Mouse (Mus musculus) embryonic facial prominence, embryonic 11.5 days (tissue): Measurements from ENCODE around the gene Rnf41. TPM values are rescaled to one million over a fixed set of nuclear protein-coding genes. Genes with fewer than 3 reads are reported as not detected.

Source experiments
- ATAC-seq: fragments of 200-750 bp; cut with Nextera tagmentation; replicated peaks from 2 replicates; pipeline ENCODE4 v1.8.0; 2017; ENCODE audit warnings: low read depth; ENCODE audit not compliant: insufficient number of reproducible peaks, low FRiP score, low TSS enrichment
- DNase-seq: peaks from one replicate; pipeline ENCODE4 v3.0.0-alpha.2; 2015; ENCODE audit warnings: low spot score
- H3K27ac ChIP-seq: fragments of 300-500 bp; sonication (generic); replicated peaks from 2 replicates; pipeline ENCODE4 v1.5.1; 2014; ENCODE audit warnings: mild to moderate bottlenecking, low read depth, low read length, control low read depth
- H3K27me3 ChIP-seq: fragments of 300-500 bp; sonication (generic); 2 replicates; pipeline ENCODE4 v1.6.1; 2014; ENCODE audit warnings: mild to moderate bottlenecking, low read length, moderate library complexity, mixed read lengths; ENCODE audit not compliant: control insufficient read depth, insufficient read depth
- H3K36me3 ChIP-seq: fragments of 300-500 bp; sonication (generic); replicated peaks from 2 replicates; pipeline ENCODE4 v1.6.1; 2014; ENCODE audit warnings: low read depth, mild to moderate bottlenecking, low read length, moderate library complexity, mixed read lengths; ENCODE audit not compliant: control insufficient read depth, insufficient read depth
- H3K4me1 ChIP-seq: fragments of 300-500 bp; sonication (generic); 2 replicates; pipeline ENCODE4 v1.6.1; 2014; ENCODE audit warnings: low read length, mixed read lengths; ENCODE audit not compliant: control insufficient read depth, insufficient read depth
- H3K4me2 ChIP-seq: fragments of 300-500 bp; sonication (generic); 2 replicates; pipeline ENCODE4 v1.6.1; 2014; ENCODE audit warnings: low read depth, mild to moderate bottlenecking, control low read depth, low read length, moderate library complexity
- H3K4me3 ChIP-seq: fragments of 300-500 bp; sonication (generic); 2 replicates; pipeline ENCODE4 v1.5.1; 2014; ENCODE audit warnings: low read depth, low read length, control low read depth
- H3K9ac ChIP-seq: fragments of 300-500 bp; sonication (generic); replicated peaks from 2 replicates; pipeline ENCODE4 v1.6.1; 2014; ENCODE audit warnings: mild to moderate bottlenecking, control low read depth, low read length
- H3K9me3 ChIP-seq: fragments of 300-500 bp; sonication (generic); replicated peaks from 2 replicates; pipeline ENCODE4 v1.6.1; 2016; ENCODE audit warnings: mild to moderate bottlenecking, low read length, inconsistent platforms, mixed read lengths; ENCODE audit not compliant: control insufficient read depth
- WGBS: fragments of 180-500 bp; shearing (Covaris S2); extraction: QIAGEN DNeasy Blood & Tissue Kit; methylation state at CpG from one replicate; pipeline ENCODE4 v1.1.7; 2014; 5-methylcytosine and 5-hydroxymethylcytosine counted together
- polyA plus RNA-seq: library from polyadenylated mRNA; unstranded; fragments of >200 nt; fragmentation: Nextera tagmentation; extraction: Ambion mirVana; gene quantifications from 2 replicates; pipeline ENCODE4 v1.2.1, GENCODE M21; 2014

Rnf41 gene
- polyA plus RNA-seq, 1 experiment from 2014 or later: 36.4 TPM

DNA sequence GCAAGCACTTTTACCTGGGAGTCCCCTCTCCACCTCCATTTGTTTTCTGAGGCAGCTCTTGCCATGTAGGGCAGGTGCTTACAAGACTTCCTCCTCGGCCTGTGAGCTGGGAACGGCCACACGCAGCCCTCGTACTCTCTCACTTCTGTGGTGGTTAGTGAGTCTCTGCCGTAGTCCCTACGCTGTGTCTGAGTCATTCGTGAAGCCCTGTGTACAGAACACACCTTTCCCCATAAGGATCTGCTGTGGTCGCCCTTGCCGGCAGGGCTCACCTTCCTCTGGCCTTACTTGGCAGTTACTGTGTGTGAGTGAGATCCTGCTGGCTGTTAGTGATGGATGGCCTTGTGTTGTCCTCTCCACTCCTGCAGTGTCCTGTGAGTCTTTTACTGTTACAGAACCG is 23.2 kb downstream of the Rnf41 start:
- 91% methylated on average over 10 of the region's 10 CpGs for WGBS
- Histone ChIP-seq H3K4me1 (no peaks in the 10 kb centered on the region), H3K36me3 (peaks cover 13% of the 10 kb centered on the region), H3K4me2 (no peak overlapping the region), H3K27me3 (no peaks in the 10 kb centered on the region), H3K9ac (no peak overlapping the region), H3K4me3 (no peak overlapping the region), H3K9me3 (no peaks in the 10 kb centered on the region), H3K27ac (no peak overlapping the region)
- no peak for ATAC-seq
- no peak for DNase-seq

DNA sequence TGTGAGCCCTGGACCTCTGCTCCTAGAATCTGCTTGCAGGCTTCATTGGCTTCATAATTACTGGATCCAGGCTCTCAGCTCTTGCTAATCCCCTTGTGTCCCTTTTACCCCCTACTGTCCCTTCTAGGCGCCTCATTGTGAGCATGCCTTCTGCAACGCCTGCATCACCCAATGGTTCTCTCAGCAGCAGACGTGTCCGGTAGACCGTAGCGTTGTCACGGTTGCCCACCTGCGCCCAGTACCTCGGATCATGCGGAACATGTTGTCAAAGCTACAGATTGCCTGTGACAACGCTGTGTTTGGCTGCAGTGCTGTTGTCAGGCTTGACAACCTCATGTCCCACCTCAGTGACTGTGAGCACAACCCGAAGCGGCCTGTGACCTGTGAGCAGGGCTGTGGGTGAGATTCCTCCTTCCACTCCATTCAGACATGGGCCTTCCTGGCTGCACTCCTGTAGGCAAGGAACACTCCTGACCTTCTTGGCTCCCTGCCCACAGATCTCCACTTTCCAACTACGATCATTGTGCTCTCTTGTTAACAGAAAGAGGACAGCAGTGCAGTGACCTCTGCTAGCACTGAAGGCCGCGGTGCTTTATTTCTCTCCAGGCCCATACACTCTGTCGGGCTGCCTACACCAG is 23.8 kb downstream of the Rnf41 start:
- ATAC-seq: no peak
- Histone ChIP-seq H3K4me1 (no peaks in the 10 kb centered on the region), H3K27ac (no peak overlapping the region), H3K36me3 (peaks cover 13% of the 10 kb centered on the region), H3K9me3 (no peaks in the 10 kb centered on the region), H3K27me3 (no peaks in the 10 kb centered on the region), H3K4me3 (no peak overlapping the region), H3K4me2 (no peak overlapping the region), H3K9ac (no peak overlapping the region)
- whole genome bisulfite sequencing: 89% methylated on average over 17 of the region's 17 CpGs
- no peak for DNase-seq

DNA sequence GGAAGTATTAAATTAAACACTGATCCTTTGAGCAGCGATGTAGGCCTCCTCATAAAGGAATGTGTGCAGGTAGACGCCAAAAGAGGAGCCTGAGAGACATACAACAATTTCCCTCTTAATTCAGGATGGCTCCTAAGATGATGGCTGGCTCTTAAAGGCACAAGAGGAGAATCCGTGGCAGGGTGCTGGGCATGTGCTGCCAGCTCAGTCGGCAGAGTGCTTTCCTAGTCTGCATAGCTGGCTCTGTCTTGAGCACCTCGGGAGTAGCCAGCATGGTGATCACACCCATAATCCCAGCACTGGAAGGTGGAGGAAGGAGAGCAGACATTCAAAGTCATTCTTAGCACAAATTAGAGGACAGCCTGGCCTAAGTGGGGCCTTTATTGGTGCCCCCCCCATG is 24.4 kb downstream of the Rnf41 start:
- Histone ChIP-seq H3K27me3 (no peaks in the 10 kb centered on the region), H3K4me3 (no peak overlapping the region), H3K27ac (no peak overlapping the region), H3K9me3 (no peaks in the 10 kb centered on the region), H3K36me3 (peaks cover 13% of the 10 kb centered on the region), H3K4me1 (no peaks in the 10 kb centered on the region), H3K9ac (no peak overlapping the region), H3K4me2 (no peak overlapping the region)
- no peak for ATAC-seq
- 87% methylated on average over 5 of the region's 5 CpGs for WGBS
- DNase-seq: no peak

DNA sequence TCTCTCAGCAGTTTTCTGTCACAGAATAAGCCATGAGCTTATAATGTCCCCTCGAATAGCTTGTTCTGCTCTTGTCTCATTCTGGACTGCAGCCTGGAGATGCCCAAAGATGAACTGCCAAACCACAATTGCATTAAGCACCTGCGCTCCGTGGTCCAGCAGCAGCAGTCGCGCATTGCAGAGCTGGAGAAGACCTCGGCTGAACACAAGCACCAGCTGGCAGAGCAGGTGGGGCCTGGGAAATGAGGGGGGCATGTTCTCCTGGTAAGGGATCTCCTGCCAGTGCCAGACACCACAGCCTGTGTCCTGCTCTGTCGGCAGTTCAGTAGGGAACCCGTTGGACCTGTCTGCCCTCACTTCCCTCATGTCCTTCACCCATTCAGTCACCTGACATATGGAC is 24.9 kb downstream of the Rnf41 start:
- no peaks in the 10 kb centered on the region for H3K27me3 ChIP-seq
- no peak overlapping the region for H3K4me3 ChIP-seq
- H3K27ac ChIP-seq: no peak overlapping the region
- no peaks in the 10 kb centered on the region for H3K4me1 ChIP-seq
- 90% methylated on average over 8 of the region's 8 CpGs for WGBS
- ATAC-seq: no peak
- peaks cover 13% of the 10 kb centered on the region for H3K36me3 ChIP-seq
- no peak overlapping the region for H3K9ac ChIP-seq
- DNase-seq: no peak
- no peaks in the 10 kb centered on the region for H3K9me3 ChIP-seq
- H3K4me2 ChIP-seq: no peak overlapping the region

DNA sequence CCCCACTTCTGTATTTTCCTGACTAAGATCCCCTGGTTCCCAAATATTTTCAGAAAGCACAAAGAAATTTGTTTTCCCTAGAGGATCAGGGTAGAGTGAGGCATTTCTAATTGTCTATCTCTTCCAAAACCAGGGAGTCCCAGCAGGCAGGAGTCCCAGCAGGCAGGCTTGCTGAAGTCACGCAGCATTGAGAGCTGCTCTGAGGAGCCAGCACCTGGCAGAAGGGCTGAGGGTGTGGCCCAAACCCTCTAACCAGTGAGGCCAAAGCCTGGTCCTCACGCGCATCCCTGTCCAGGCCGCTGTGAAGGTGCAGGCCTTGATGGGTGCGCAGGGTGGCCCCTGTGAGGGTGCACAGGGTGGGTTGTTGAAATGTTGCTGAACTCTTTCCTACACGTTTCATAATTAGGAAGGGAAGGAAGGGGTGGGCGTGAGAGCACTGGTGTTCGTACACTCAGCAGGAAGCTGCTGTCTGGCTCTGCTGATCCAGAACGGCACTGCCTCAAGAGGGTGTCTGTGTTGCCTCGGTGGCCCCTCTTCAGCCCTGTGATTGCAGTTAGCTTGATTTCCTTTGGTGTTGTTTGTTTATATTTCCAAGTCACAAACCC is 27.3 kb downstream of the Rnf41 start:
- no peak overlapping the region for H3K4me3 ChIP-seq
- 81% methylated on average over 10 of the region's 10 CpGs for WGBS
- H3K9ac ChIP-seq: no peak overlapping the region
- H3K36me3 ChIP-seq: peaks cover 13% of the 10 kb centered on the region
- H3K4me1 ChIP-seq: no peaks in the 10 kb centered on the region
- no peak for DNase-seq
- no peaks in the 10 kb centered on the region for H3K27me3 ChIP-seq
- no peak overlapping the region for H3K4me2 ChIP-seq
- no peak overlapping the region for H3K27ac ChIP-seq
- no peak for ATAC-seq
- no peaks in the 10 kb centered on the region for H3K9me3 ChIP-seq

DNA sequence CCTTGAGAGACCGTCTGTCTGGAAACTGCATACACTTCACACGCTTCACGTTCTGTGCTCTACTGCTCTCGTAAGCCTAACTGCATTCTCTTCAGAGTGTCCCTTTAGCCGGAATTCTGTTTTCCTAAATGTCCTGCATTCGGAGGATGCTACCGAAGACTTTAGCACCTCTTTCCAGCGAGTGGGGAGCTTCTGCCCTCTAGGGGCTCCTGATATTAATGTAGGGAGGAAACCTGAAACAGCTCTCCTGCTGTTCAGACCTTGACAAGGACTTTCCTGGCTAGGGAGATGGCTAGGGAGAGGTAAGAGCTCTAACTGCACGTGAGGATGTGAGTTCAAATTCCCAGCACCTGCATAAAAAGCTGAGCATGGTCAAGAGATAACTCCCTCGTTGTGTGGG is 28.9 kb downstream of the Rnf41 start:
- ATAC-seq (no peak), DNase-seq (peak; percentile 22)
- peaks cover 13% of the 10 kb centered on the region for H3K36me3 ChIP-seq

DNA sequence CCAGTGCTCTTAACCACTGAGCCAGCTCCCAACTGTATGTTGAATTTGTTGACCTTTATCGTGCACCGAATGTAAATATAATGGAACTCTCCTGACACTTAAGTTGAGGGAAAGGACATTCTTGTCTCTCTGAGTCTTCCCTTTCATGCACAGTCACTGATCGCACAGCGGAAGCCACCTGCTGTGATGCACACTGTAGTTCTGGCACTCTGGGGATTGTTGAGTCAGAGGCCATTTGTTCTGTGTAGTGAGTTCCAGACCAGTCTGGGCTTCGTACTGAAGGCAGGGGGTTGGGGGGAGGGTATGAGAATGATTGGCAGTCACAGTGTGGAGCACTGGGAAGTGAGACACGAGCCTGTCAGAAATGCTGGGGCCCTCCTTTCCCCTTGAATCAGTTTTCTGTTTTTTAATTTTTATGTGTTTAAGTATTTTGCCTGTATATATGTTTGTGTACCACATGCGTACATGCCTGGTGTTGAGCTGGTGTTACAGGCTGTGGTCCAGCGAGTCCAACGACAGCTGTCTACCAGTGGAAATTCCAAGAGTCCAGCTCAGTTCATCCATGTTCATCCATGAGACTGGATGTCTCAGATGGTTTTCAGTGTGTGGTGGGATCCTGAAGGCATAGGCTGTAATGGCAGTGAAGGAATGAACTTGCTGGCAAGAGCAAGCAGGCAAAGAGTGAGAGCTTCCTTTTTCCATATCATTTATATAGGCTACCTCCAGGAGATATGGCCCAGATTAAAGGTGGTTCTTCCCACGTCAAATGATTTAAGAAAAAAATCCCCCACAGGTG is 30.1 kb downstream of the Rnf41 start:
- no peaks in the 10 kb centered on the region for H3K27me3 ChIP-seq
- no peak for ATAC-seq
- H3K27ac ChIP-seq: no peak overlapping the region
- H3K36me3 ChIP-seq: peaks cover 9% of the 10 kb centered on the region
- DNase-seq: no peak
- WGBS: 92% methylated on average over 10 of the region's 10 CpGs
- H3K4me1 ChIP-seq: no peaks in the 10 kb centered on the region
- H3K9me3 ChIP-seq: no peaks in the 10 kb centered on the region
- no peak overlapping the region for H3K4me3 ChIP-seq
- no peak overlapping the region for H3K4me2 ChIP-seq
- no peak overlapping the region for H3K9ac ChIP-seq

More for the DNA sequence above, 28.9 kb downstream of the Rnf41 start:
- Histone ChIP-seq H3K27ac (no peak overlapping the region), H3K4me1 (no peaks in the 10 kb centered on the region), H3K9ac (no peak overlapping the region), H3K27me3 (no peaks in the 10 kb centered on the region), H3K4me2 (no peak overlapping the region), H3K9me3 (no peaks in the 10 kb centered on the region), H3K4me3 (no peak overlapping the region)
- 68% methylated on average over 10 of the region's 10 CpGs for WGBS

DNA sequence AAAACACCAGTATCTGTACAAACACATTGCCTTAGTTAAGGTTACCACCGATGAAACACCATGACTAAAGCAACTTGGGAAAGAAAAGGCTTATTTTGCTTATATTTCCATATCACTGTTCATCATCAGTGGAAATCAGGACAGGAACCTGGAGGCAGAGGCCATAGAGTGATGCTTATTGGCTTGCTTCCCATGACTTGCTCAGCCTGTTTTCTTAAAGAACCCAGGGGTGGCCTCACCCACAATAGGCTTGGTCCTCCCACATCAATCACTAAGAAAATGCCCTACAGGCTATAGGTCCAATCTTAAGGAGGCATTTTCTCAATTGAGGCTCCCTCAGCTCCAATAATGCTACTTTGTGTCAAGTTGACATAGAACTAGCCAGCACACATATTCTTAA is 31.3 kb downstream of the Rnf41 start:
- Histone ChIP-seq H3K4me3 (no peak overlapping the region), H3K27me3 (no peaks in the 10 kb centered on the region), H3K36me3 (peaks cover 6% of the 10 kb centered on the region), H3K27ac (no peak overlapping the region), H3K4me2 (no peak overlapping the region), H3K9ac (no peak overlapping the region), H3K4me1 (no peaks in the 10 kb centered on the region), H3K9me3 (no peaks in the 10 kb centered on the region)
- ATAC-seq (no peak), DNase-seq (no peak)
- 100% methylated on average over 1 of the region's 1 CpGs for WGBS
